Mouse (Mus musculus) gastrocnemius, postnatal 4 days (tissue): Measurements from ENCODE around the gene Ggact. TPM values are rescaled to one million over a fixed set of nuclear protein-coding genes. Genes with fewer than 3 reads are reported as not detected.

Experiments used
- DNase-seq, 2 experiments: peaks; one replicate each; pipeline ENCODE4 v3.0.0; 2021 to 2022; ENCODE audit warnings: low spot score in 2 of 2, mixed read lengths in 2 of 2
- total RNA-seq, 2 experiments: library from RNA; stranded (reverse); gene quantifications; 2 replicates each; pipeline ENCODE4 v1.2.3; 2021

Ggact gene
- total RNA-seq, 2 experiments from 2014 or later: 7.5 to 9.4 TPM

GRCm38 (mm10) chr14:122766448-122766847, 147.1 kb downstream of the Ggact start:
- no peak for DNase-seq

Other genes starting within 250 kb of the Ggact start
- gene Tmtc4, start 70.3 kb upstream of the Ggact start, total RNA-seq: 10 to 100 TPM; 17.1 to 17.8 TPM